Mouse (Mus musculus) cerebellum, adult 2 months (tissue): ENCODE data around the gene Amt.

Experiments
- CTCF ChIP-seq: fragments of 200-500 bp; IDR thresholded peaks from 2 replicates; pipeline ENCODE4 v1.5.1; 2011; ENCODE audit warnings: low read depth, mild to moderate bottlenecking, control low read depth, low read length, moderate library complexity, borderline replicate concordance; ENCODE audit not compliant: insufficient read depth
- POLR2A ChIP-seq: fragments of 200-500 bp; IDR thresholded peaks from 2 replicates; pipeline ENCODE4 v1.6.1; 2011; ENCODE audit warnings: low read length, control low read depth, borderline replicate concordance; ENCODE audit not compliant: insufficient read depth

DNA sequence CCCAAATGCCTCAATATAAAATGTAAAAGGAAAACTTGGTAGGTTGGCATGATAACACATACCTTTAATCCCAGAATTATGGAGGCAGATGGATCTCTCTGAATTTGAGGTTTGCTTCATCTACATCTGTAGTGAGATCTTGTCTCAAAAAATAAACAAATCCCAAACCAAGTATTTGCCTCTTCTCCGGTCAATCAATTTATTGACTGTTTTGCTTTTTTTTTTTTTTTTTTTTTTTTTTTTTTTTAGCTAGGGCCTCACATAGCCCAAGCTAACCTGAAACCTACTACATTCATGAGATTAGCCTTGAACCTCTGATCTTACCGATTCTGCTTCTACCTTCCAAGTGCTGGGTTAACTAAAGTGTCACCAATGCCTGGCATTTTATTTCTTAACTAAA is 7.3 kb upstream of the Amt start:
- TF ChIP-seq CTCF (no peak), POLR2A (no peak)
